Mouse (Mus musculus) lung, adult 2 months (tissue): ENCODE measurements around the gene Cela2a.

ENCODE experiments used
- CTCF ChIP-seq: fragments of 200-500 bp; IDR thresholded peaks from 2 replicates; pipeline ENCODE4 v1.5.1; 2011; ENCODE audit warnings: mild to moderate bottlenecking, low read length, control low read depth; ENCODE audit not compliant: insufficient read depth
- POLR2A ChIP-seq: fragments of 200-500 bp; IDR thresholded peaks from 2 replicates; pipeline ENCODE4 v1.6.1; 2011; ENCODE audit warnings: low read depth, mild to moderate bottlenecking, control low read depth, low read length, borderline replicate concordance; ENCODE audit errors: extremely low read depth

- TF ChIP-seq CTCF (no peak), POLR2A (no peak)
Measured at GRCm38 (mm10) chr4:141779828-141780227, 46.1 kb downstream of the Cela2a start.
